Mouse (Mus musculus) cerebellum, adult (tissue): Measurements from ENCODE around the gene Dnase2a.
"Not testable (repeated sequence)": the region's sequence is repeated elsewhere in the genome, so short reads cannot be mapped to it uniquely, and the experiment has no call there.

Source experiments
- ATAC-seq: cut with Nextera tagmentation; 2 replicates; pipeline ENCODE4 v1.9.2; 2017; ENCODE audit warnings: mild to moderate bottlenecking, moderate library complexity, mixed read lengths; ENCODE audit not compliant: insufficient number of reproducible peaks, low FRiP score, low TSS enrichment

Gene Dnase2a

GRCm38 (mm10) chr8:84907037-84907436, 1.3 kb upstream of the Dnase2a start:
- no peak for ATAC-seq

- no peak for ATAC-seq
Observed at GRCm38 (mm10) chr8:84907493-84907892, 867 bp upstream of the Dnase2a start.

- not testable (repeated sequence) for ATAC-seq
Observed at GRCm38 (mm10) chr8:84907979-84908378, 381 bp upstream of the Dnase2a start.

GRCm38 (mm10) chr8:84909162-84909767, 905 bp downstream of the Dnase2a start:
- ATAC-seq: no peak

- ATAC-seq: no peak
Observed at GRCm38 (mm10) chr8:84909949-84910348, 1.6 kb downstream of the Dnase2a start.

GRCm38 (mm10) chr8:84910551-84910950, 2.2 kb downstream of the Dnase2a start:
- peak; percentile 24; the same call in 1 of the 2 replicates for ATAC-seq

- ATAC-seq: no peak
Observed at GRCm38 (mm10) chr8:84911854-84912253, 3.5 kb downstream of the Dnase2a start.

GRCm38 (mm10) chr8:84912391-84912790, 4.0 kb downstream of the Dnase2a start:
- no peak for ATAC-seq

- ATAC-seq: peak; percentile 65; the same call in 1 of the 2 replicates
Observed at GRCm38 (mm10) chr8:84912895-84913501, 4.6 kb downstream of the Dnase2a start.

- no peak for ATAC-seq
Observed at GRCm38 (mm10) chr8:84913502-84913900, 5.1 kb downstream of the Dnase2a start.

- no peak for ATAC-seq
Observed at GRCm38 (mm10) chr8:84913960-84914359, 5.6 kb downstream of the Dnase2a start.

- ATAC-seq: no peak
Observed at GRCm38 (mm10) chr8:84915269-84915668, 6.9 kb downstream of the Dnase2a start.

- ATAC-seq: no peak
Observed at GRCm38 (mm10) chr8:84917781-84918180, 9.4 kb downstream of the Dnase2a start.

- no peak for ATAC-seq
Observed at GRCm38 (mm10) chr8:84918646-84919045, 10.3 kb downstream of the Dnase2a start.

GRCm38 (mm10) chr8:84921596-84921995, 13.2 kb downstream of the Dnase2a start:
- ATAC-seq: no peak

GRCm38 (mm10) chr8:84925557-84925956, 17.2 kb downstream of the Dnase2a start:
- ATAC-seq: no peak

GRCm38 (mm10) chr8:84927513-84927912, 19.2 kb downstream of the Dnase2a start:
- no peak for ATAC-seq

GRCm38 (mm10) chr8:84928456-84929306, 20.3 kb downstream of the Dnase2a start:
- ATAC-seq: peak; percentile 80

- no peak for ATAC-seq
Observed at GRCm38 (mm10) chr8:84930582-84930981, 22.2 kb downstream of the Dnase2a start.

- ATAC-seq: no peak
Observed at GRCm38 (mm10) chr8:84933767-84934559, 25.6 kb downstream of the Dnase2a start.
